Mouse (Mus musculus) CH12.LX (cell line): ENCODE measurements around the gene Atp10a.

Experiments
- CTCF ChIP-seq, 2 experiments: IDR thresholded peaks in 1 of 2; conservative IDR thresholded peaks in 1 of 2; 2 replicates each; pipeline ENCODE4 v1.5.1; 2011 to 2012; ENCODE audit warnings: low read depth in 2 of 2, low read length in 2 of 2, improper control_type of control experiment in 1 of 2, inconsistent platforms in 1 of 2, mild to moderate bottlenecking in 1 of 2, moderate library complexity in 1 of 2
- EP300 ChIP-seq: IDR thresholded peaks from 2 replicates; pipeline ENCODE4 v1.6.1; 2011; ENCODE audit warnings: low read length, improper control_type of control experiment
- IRF4 ChIP-seq: IDR thresholded peaks from 2 replicates; pipeline ENCODE4 v1.6.1; 2014; ENCODE audit warnings: low read depth, mild to moderate bottlenecking, inconsistent platforms, low read length, improper control_type of control experiment
- MAX ChIP-seq: IDR thresholded peaks from 2 replicates; pipeline ENCODE4 v1.6.1; 2011; ENCODE audit warnings: low read length, improper control_type of control experiment
- MEF2A ChIP-seq: IDR thresholded peaks from 2 replicates; pipeline ENCODE4 v1.6.1; 2014; ENCODE audit warnings: low read depth, mild to moderate bottlenecking, inconsistent platforms, low read length, improper control_type of control experiment, borderline replicate concordance
- USF1 ChIP-seq: IDR thresholded peaks from 2 replicates; pipeline ENCODE4 v1.6.1; 2014; ENCODE audit warnings: low read depth, mild to moderate bottlenecking, inconsistent platforms, low read length, improper control_type of control experiment

- no peak for TF ChIP-seq IRF4
- no peak for TF ChIP-seq EP300
- TF ChIP-seq CTCF (conservative IDR thresholded peaks at IDR 0.05 in 1 of 2, IDR thresholded peaks at IDR 0.05 in 1 of 2; ENCODE audit: low read depth in 2 of 2, low read length in 2 of 2): no peak
- TF ChIP-seq MAX: no peak
- no peak for TF ChIP-seq USF1
- no peak for TF ChIP-seq MEF2A
Observed at GRCm38 (mm10) chr7:58686997-58687396, 31.0 kb downstream of the Atp10a start.
